Mouse (Mus musculus) kidney, adult 18-20 months (tissue): ENCODE results near the gene Tceal8.
"Not testable (repeated sequence)": the region's sequence is repeated elsewhere in the genome, so short reads cannot be mapped to it uniquely, and the experiment has no call there.

Experiments
- DNase-seq: peaks from one replicate; pipeline ENCODE4 v3.0.0; 2021

The Tceal8 gene

GRCm38 (mm10) chrX:136172118-136172551 lies at the start of gene Tceal8:
TSS of gene Tceal8 (minus strand) at chrX:136172342.
- peak; percentile 77 for DNase-seq

- no peak for DNase-seq
Measured at GRCm38 (mm10) chrX:136216303-136216702, 44.2 kb upstream of the Tceal8 start.

GRCm38 (mm10) chrX:136214729-136215677 lies 42.9 kb upstream of the Tceal8 start, which contains the start of the genes Tceal7 and Bex1:
TSS of gene Tceal7 (plus strand) at chrX:136214779.
TSS of gene Bex1 (minus strand) at chrX:136215513.
- DNase-seq, result not testable (repeated sequence)

- no peak for DNase-seq
Measured at GRCm38 (mm10) chrX:136213396-136213795, 41.3 kb upstream of the Tceal8 start.

GRCm38 (mm10) chrX:136204406-136204805 lies 32.3 kb upstream of the Tceal8 start:
- no peak for DNase-seq

- no peak for DNase-seq
Measured at GRCm38 (mm10) chrX:136203664-136204066, 31.5 kb upstream of the Tceal8 start, which contains the start of gene Tceal5. TSS of gene Tceal5 (minus strand) at chrX:136203876.

- no peak for DNase-seq
Measured at GRCm38 (mm10) chrX:136203257-136203656, 31.1 kb upstream of the Tceal8 start.

- DNase-seq, result peak; percentile 57
Measured at GRCm38 (mm10) chrX:136196873-136197272, 24.7 kb upstream of the Tceal8 start.

- no peak for DNase-seq
Measured at GRCm38 (mm10) chrX:136195193-136195944, 23.2 kb upstream of the Tceal8 start.

- DNase-seq, result no peak
Measured at GRCm38 (mm10) chrX:136183107-136183506, 11.0 kb upstream of the Tceal8 start.

GRCm38 (mm10) chrX:136180897-136181553 lies 8.9 kb upstream of the Tceal8 start:
- DNase-seq, result no peak

- no peak for DNase-seq
Measured at GRCm38 (mm10) chrX:136172786-136173185, 644 bp upstream of the Tceal8 start.

- peak; percentile 40 for DNase-seq
Measured at GRCm38 (mm10) chrX:136171189-136172117, 689 bp downstream of the Tceal8 start.

- DNase-seq, result no peak
Measured at GRCm38 (mm10) chrX:136170625-136171024, 1.5 kb downstream of the Tceal8 start.

- no peak for DNase-seq
Measured at GRCm38 (mm10) chrX:136144195-136144594, 27.9 kb downstream of the Tceal8 start.

- DNase-seq, result no peak
Measured at GRCm38 (mm10) chrX:136143711-136144110, 28.4 kb downstream of the Tceal8 start.

- no peak for DNase-seq
Measured at GRCm38 (mm10) chrX:136141385-136141784, 30.8 kb downstream of the Tceal8 start.

GRCm38 (mm10) chrX:136139640-136140004 lies 32.5 kb downstream of the Tceal8 start:
- DNase-seq, result not testable (repeated sequence)

- DNase-seq, result not testable (repeated sequence)
Measured at GRCm38 (mm10) chrX:136138827-136139639, 33.1 kb downstream of the Tceal8 start, which contains the start of gene Bex4. TSS of gene Bex4 (plus strand) at chrX:136138996.

- no peak for DNase-seq
Measured at GRCm38 (mm10) chrX:136135559-136135958, 36.6 kb downstream of the Tceal8 start.

- DNase-seq, result peak; percentile 41
Measured at GRCm38 (mm10) chrX:136127744-136128064, 44.4 kb downstream of the Tceal8 start.
